Mouse (Mus musculus) left cerebral cortex, postnatal 4 days (tissue): ENCODE measurements around the gene Tmem151b. TPM values are rescaled to one million over a fixed set of nuclear protein-coding genes. Genes with fewer than 3 reads are reported as not detected.

Experiments used
- DNase-seq: peaks from one replicate; pipeline ENCODE4 v3.0.0-alpha.2; 2022
- intact Hi-C: fragments of 180-260 bp; cut with DNase I; formaldehyde crosslinking; loops from one replicate; pipeline ENCODE4 v1.15.1; 2025
- total RNA-seq, 2 experiments: library from RNA; stranded (reverse); gene quantifications; 2 replicates each; pipeline ENCODE4 v1.2.3; 2021

The Tmem151b gene
- total RNA-seq, 2 experiments from 2014 or later = 90.3 to 92.2 TPM

DNA sequence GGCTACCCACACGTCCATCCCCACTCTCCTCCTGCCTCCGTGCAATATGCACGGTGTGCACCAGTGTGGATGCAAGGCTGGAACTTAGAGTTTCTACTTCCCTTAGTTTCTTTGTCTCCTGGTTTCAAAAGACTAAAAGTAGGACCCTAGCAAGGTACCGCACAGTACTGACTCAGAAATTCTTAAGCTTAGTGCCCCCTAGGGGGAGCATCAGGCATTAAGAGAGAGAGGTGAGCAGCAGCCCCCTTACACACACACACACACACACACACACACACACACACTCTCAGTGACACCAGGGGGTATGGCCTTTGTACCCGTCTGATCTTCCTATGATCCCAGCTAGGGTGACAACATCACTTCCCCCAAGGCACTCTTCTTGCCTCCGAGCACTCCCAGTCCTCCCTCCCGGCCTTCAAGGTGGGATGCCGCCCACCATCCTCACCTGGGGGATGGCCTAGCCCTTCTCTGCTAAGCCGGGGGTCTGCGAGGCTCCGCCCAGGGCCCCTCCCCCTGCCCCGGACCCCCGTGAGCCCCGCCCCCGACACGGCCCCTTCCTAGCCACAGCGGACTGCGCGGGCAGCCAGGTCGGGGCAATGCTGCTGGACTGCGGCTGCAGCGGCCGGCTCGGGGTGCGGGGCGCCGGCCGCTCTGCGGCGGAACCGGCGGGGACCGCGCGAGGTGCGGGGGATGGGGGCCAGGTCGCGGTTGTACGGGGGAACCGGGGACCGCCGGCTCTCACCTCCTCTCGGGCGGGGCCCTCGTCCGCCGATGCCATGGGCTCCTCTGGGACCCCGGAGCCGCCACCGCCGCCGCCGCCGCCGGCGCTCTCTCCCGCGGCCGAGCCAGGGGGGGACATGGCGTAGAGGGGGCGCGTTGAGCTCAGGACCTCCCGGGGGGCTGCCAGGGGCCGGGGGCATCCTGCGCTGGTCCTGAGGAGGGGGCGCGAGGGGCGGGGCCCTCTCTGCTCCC, 650 bp downstream of the Tmem151b start:
- peak; percentile 76 for DNase-seq
- intact Hi-C loops = no loop called here

DNA sequence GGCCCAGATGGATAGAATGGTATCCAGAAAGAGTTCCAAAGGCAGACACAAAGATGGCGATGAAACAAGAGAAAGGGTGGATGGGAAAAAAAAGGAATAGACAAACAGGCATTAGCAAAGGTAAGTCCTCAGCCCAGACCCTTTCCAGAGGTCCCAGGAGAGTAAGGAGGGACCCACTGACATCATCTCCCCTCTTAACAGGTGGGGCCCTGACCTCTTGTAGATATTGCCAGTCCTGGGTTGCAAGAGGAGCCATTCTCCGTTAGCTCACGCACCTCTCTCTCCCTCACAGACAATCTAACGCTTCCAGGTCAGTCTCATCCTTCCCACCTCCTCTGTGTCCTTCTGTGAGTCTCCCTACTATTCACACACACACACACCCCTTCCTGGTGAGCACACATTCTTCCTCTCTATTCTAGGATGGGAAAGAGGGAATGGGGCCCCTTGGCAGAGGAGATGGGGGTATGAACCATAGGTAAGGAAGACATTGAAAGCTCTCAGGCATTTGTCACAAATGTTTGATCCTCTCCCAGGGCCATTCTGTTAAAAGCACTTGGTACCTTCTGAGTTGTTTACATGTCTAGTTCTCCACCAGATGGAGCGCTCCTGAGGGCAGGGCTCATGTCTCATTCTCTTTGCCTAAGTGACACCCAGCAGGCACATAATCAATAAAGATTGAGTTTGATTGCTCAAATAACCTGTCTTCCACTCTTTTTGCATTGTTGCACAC, 1.9 kb downstream of the Tmem151b start:
- DNase-seq = no peak
- intact Hi-C loops = no loop called here

DNA sequence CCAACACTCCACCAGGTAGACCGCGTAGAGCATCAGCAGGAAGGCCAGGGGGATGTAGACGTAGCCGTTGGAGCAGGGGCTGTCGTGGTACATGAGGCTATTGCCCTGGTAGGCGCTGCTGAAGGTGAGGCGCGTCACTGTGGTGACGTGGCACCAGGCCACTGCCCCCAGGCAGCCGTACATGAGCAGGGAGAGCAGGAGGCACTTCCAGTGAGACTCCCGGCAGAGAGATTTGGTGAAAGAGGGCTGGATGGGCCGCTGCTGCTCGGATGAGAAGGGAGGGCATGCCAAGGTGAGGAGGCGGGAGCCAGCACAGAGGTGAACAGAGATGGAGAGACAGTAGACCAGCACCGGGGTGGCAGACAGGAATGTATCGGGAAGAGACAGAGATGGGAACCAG, 2.5 kb downstream of the Tmem151b start:
- intact Hi-C loops = no loop called here

DNA sequence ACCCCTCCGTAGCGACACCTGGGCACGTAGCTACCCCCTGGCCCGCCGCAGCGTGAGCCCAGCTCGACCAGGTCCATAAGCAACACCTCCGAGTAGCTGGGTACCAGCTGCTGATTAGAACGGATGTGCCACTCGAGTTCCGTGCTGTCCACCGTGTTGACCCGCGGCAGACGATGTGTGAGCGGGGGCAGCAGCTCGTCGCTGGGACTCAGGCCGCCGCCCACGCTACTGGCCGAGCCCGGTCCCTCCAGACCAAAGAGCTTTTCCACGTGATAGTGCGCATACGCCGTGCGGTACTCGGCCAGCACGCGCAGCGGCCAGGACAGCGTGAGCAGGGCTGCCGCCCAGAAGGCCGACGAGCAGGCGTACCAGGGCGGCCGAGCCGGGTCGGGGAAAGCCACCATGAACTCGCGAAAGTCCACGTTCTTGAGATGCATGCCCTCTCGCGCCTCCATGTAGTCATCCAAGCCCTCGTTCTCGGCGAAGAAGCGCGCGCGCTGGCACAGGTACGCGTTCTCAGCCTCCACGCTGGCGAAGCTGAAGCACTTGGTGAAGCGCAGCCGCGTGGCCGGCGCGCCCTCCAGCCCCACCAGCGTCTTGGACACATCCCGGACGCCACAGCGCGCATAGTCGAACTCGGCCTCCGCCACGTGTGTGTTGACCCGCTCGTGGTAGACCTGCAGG, 4.1 kb downstream of the Tmem151b start:
- intact Hi-C loops = no loop called here
- DNase-seq = no peak

More for the DNA sequence above, 2.5 kb downstream of the Tmem151b start:
- no peak for DNase-seq

DNA sequence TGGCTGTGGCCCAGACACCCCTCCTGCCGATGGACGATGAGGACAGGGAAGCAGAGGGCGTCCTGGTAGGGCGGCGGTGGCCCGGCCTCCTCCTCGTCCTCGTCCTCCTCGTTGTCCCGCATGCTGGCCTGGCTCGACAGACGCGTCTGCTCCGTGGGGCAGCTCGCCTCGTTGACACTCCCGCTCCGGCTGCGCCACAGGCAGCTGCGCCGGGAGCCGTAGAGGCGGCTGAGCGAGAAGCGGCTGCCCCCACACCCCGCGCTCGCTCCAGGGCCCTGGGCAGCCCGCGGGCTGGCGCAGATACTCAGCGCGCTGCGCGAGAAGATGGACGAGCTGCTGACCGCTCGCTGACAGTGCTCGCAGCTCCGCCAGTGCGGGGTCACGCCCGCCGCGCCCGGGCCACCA, 4.6 kb downstream of the Tmem151b start:
- DNase-seq = peak; percentile 62
- intact Hi-C loops = no loop called here

DNA sequence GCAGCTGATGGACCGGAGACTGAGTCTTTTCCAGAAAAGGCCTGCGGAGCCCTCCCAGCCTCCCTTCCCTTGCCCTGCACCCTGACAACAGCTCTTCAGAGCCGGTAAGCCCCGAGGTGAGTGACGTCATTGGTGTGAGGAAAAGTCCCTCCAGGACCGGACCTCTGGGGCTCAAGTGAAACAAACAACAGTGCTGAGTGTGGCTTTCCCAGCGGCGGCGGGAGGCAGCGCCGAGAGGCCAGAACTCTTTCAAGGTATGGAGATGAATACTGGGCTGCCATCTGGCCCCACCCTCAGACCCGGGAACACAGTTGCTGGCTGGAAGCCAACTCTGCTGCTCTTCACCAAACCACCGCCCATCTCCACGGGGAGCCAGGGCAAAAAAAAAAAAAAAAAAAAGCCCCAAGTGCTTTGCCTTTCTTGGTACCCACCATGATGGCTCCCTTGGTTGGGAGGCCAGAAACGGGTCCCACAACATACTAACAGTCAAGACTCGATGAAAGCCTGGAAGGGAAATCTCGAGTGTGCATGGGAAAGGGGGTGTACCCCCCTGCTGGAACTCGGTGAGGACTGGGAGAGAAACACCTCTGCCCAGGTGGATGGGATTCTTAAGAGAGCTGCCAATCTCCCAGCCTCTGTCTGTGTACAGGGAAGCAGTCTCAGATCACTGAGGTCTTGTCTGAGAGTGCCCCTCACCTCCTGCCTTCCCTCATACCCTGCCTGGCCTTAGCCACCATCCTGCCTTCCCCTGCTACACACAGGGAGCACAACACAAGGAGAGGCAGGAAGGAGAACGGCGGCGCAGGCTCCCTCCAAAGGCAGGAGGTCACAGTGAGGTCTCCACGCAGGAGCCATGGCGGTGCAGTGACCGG, 5.2 kb downstream of the Tmem151b start:
- intact Hi-C loops = no loop called here
- peak; percentile 77 for DNase-seq

DNA sequence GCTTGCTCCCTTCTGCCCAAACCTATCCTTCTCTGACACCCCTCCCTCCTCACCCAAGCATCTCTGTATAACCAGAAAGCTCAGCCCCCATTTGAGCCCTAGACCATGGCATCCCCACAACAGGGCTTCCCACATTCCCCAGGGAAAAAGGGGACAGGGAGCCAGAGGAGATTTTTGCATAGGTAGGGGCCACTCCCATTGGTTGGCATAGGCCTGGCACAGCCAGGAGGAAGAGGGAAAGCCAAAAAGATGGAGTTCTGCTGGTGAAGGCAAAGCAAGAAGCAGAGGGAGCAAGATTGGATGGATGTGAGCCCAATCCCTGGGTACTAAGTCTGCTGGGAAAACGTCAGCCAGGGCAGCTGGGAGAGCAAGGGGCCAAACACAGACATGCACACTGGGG, 6.4 kb downstream of the Tmem151b start:
- no peak for DNase-seq
- intact Hi-C loops = no loop called here

DNA sequence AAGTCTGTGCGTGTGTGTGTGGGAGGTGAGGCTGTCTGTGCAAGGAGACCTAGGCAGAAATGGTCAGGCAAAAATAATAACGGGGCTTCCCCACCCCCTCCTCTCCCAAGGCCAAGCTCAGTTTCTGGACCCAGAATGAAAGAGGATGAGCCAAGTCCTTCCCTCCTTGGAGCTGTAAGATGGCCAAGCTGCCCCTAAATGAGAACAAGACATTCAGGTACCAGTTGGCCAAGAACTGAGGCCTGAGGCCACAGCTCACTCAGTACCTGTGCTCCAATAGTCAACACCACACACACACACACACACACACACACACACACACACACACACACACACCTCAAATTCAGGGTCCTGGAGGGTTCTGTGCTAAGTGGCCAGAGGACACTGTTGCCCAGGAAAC, 6.8 kb downstream of the Tmem151b start:
- intact Hi-C loops = no loop called here
- DNase-seq = peak; percentile 62

DNA sequence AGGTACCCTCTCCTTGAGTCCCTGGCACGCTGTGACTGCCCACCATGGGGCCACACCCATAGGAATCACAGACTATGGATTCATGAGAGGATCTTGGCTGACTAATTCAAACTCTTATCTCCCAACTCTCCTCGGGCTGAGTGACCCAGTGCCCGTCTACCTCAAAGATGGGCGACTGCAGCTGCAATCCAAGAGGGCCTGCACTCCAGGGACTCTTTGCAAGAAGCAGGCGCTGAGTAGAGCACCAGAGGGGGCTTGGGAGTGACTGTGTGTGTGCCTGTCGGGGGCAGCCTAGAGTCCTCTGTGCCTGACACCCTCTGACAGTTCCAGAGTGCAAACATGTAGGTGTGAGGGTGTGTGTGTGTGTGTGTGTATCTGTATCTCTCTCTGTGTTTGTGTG, 7.3 kb downstream of the Tmem151b start:
- intact Hi-C loops = no loop called here
- DNase-seq = no peak

DNA sequence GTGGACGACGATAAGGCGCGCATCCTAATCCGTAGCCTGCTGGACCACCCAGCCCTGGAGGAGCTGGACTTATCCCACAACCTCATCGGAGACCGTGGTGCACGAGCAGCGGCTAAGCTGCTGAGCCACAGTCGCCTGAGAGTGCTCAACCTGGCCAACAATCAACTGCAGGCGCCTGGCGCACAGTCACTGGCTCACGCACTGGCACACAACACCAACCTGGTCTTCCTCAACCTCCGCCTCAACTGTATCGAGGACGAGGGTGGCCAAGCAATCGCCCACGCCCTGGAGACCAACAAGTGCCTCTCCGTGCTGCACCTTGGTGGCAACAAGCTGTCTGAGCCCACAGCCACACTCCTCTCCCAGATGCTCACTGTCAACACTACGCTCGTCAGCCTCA, 9.8 kb downstream of the Tmem151b start:
- no peak for DNase-seq

DNA sequence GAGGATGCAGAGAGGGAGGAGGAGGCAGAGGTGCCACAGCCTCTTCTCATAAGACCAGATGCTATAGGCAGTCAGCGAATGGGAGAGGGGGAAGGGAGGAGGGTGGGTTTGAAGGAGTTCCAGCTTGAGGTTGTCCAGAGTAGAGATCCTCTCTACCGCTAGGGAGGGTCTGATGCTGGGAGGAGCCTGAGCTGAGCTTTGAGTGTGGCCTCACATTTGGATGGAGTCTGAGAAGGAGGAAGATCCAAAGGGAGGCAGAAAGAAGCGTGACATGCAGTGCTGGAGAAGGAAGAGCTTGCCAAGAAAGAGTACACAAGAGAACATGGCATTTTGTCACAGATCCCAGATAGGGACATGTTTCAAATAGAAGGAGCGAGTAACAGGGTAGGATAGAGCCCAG, 11.1 kb downstream of the Tmem151b start:
- intact Hi-C loops = no loop called here
- DNase-seq = no peak

More for the DNA sequence above, 9.8 kb downstream of the Tmem151b start:
- intact Hi-C loops = no loop called here

DNA sequence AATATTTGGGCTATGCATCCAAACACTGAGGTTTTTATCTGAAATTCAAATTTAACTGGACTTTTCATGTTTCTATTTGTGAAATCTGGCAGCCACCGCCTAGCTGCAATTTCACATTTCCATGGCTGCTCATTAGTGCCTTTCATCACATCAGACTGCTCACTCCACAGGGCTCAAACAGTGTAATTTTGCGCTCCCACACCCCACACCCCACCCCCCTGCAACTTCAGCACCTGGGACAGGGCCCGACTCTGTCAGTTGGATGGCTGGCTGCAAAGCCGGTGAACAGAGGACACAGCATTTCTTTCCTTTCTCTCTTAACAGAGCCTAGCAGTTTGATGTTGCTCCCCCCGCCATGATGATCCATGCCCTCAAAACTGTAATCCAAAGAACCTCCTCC, 13.2 kb downstream of the Tmem151b start:
- intact Hi-C loops = no loop called here
- DNase-seq = no peak

DNA sequence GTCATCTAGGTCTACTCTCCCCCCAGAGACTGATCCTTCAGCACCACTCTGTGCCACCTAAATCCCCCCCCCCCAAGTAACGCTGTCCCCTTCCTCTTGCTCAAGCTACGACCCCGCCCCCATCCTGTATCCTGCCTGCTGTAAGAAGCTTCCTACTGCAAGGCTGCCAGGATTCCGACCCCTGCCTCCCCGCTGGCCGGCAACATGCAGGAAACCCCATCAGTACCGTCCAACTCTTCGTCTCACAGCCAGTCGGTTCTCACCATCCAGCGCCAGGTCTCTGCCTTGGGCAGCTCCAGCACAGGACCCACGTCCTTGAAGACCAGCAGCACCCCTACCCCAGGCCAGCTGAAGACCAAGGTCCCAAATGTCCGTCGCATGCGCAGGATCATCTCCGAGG, 16.6 kb downstream of the Tmem151b start:
- no peak for DNase-seq
- intact Hi-C loops = no loop called here

DNA sequence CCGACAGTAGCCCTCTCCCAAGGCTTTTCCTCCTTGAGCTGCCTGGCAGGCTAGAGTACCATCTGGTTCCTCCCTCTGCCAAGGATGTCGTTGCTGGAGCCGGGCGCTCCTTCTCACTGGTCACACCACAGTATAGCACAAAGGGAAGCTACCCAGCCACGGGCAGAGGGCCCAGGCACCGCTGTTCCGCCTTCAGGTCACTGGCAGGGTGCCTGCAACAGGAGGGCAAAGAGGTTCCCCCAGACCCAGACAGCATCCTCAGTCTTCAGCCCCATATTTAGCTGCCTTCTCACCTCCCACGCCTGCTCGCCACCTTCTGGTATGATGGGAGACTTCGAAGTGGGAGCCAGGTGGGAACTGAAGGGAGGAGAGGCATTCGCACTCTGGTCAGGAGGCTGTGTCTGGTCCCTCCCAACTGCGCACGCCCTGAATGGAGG, 19.1 kb downstream of the Tmem151b start:
- intact Hi-C loops = no loop called here
- peak; percentile 96 for DNase-seq

DNA sequence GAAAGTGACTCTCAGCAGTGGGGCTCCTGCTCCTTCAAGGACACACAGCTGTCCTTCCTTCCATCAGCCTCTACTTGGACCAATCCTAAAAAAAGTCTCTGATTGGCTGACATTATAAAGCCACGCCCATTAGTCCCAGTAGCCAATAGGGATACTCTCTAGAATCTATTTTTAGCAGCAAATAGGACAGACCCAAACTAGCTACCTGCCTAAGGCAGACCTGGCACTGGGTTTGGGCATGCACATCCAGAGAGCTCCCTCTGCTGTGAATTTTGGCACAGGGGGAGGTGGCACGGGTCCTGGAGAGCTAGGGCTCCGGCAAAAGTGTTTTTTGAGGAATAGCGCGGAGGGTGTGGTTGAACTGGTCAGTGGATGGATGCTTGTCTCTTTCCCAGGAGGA, 22.9 kb downstream of the Tmem151b start:
- intact Hi-C loops = no loop called here
- DNase-seq = no peak

DNA sequence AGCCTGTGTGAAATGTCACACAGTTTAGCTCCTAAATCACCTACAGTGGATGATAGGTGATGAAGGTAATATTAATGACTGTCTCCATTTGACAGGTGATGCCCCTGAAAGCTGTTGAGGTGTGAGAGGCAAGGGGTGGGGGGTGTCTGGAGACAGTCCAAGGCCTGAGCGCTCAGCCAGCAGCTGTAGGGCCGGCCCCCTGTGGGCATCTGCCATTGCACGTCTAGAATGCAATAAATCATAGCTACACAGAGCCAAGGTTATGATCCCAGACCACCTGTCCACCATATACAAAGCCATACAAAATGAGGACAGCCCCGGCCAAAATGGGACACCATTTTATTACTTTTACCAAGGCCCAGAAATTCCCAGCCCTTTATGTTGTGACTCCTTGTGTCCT, 24.5 kb downstream of the Tmem151b start:
- peak; percentile 90 for DNase-seq
- intact Hi-C loops = no loop called here

DNA sequence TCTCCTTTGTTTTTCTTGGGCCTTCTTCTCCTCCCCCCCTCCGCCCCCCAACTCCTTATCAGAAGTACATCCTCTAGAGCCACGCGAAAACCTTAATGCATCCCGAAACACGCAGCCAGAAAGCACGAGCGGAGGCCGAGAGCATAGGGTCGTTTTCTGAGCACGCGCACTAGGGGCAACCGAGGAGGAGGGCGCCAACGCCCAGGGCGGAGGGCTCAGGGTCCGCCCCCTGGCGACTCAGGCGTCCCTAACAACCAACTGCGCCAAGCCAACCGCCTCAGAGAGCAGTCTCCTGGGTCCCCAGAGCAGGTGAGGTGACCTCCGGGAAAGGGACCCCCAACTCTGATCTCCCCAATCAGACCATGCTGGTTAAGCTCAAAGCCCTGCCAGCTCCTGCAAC, 26.2 kb downstream of the Tmem151b start, which contains the start of gene Tcte1:
Gene Tcte1, plus strand, starts transcription at position 172 of the 400 bp plus-strand sequence.
- DNase-seq = peak; percentile 73
- intact Hi-C loops = no loop called here

DNA sequence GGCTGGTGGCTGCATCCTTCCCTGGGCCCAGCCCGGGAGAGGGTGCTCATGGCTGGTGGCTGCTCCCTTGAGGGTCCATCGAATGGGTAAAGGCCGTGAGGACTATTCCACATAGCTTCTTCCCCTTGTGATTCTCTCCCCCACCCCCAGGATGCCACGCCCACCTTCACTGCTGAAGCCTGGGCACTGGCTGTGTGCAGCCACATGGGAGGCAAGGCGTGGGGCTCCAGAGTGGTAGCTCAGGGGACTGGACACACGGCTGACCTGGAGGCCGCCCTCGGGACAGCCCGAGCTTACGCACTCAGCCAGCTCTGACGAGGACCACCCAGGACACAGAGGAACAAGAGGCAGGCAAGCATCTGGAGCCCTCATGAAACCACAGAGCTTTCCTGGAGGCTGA, 29.3 kb downstream of the Tmem151b start:
- intact Hi-C loops = no loop called here

DNA sequence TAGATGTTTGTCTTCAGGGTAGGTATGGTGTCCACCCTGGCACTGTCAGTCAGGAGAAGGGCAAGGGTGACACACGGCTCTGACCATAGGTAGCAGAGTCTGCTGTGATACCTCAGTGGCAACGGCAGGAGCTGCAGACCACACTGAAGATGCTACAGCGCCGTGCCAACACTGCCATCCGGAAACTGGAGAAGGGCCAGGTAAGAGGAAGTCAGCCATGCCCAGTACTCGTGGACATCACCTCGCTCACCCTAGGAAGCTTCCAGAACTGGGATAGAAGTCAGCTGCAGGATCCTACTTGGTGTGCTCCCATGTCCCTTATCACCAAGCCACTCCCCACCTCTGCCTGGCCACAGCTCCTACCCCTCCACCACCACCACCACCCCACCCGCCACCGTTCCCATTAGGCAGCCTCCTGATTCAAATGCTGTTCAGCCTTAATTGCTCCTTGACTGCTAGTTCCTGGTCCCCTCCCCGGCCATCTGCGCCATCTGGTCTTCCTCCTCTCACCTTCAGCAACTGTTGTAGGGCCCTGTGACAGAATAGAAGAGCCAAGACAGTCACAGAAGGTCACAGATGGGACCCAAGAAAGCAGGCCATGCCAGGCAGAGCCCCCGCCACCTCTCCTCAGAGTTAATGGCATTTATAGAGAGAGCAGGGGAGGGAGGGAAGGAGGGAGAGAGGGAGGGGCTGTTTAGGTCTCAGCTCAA, 30.6 kb downstream of the Tmem151b start:
- intact Hi-C loops = loop anchor here (5.0 kb wide), 1 partner anchor 33 kb away; no protein-coding TSS in a partner anchor
- peak; percentile 90 for DNase-seq

More for the DNA sequence above, 29.3 kb downstream of the Tmem151b start:
- no peak for DNase-seq
